Mouse (Mus musculus): ENCODE measurements around the gene Ism1. TPM values are rescaled to one million over a fixed set of nuclear protein-coding genes. Genes with fewer than 3 reads are reported as not detected.
A peak's percentile ranks its signal among the peaks of the same experiment; 100 is the strongest.

The Ism1 gene
- polyA plus RNA-seq (2014; fragmentation: Nextera tagmentation; extraction: Ambion mirVana) = 17.7 and 19.0 TPM in 2 replicates

DNA sequence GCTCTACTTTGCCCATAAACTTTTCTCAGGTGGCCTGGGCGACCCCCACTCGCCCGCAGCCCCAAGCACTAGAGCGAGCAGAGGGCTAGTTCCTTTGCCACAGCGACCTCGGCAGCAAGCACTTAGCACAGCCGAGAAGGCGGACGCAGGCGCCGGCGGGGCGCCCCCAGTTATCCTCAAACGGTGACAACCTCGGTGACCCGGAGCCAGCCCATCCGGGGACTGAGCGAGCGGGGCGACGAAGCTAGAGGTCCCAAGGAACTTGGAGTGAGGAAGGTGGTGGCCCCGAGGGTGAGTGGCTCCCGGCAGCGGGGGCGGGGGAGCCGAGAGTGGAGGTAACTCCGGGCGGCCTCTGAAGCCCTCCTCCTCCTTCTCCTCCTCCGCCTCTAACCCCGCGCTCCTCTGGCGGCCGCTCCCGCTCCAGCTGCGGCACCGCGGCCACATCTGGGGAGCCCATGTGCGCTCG is at the start of gene Ism1:
TSS of gene Ism1 (plus strand) at position 370 of the 466 bp plus-strand sequence.
- peak within 1 kb of the TSS; percentile 93 for H3K4me3 ChIP-seq (ENCODE audit: low read depth, low read length)
- H3K4me2 ChIP-seq = peak within 1 kb of the TSS; percentile 64
- H3K9me3 ChIP-seq (ENCODE audit: low read depth, low read length) = no peaks in the 10 kb centered on the region
- TF ChIP-seq CTCF (IDR thresholded peaks at IDR 0.05; ENCODE audit: low read depth) = no peak
- H3K4me1 ChIP-seq (ENCODE audit: insufficient read depth) = 0 out of 2 replicates have a peak, but pooled peaks cover 5% of the 10 kb centered on the region
- ATAC-seq (ENCODE audit: insufficient read depth) = peak; percentile 58
- no peaks in the 10 kb centered on the region; the same call in 1 of the 2 replicates for H3K27me3 ChIP-seq (ENCODE audit: insufficient read depth, low read length)
- peak; percentile 62 for DNase-seq
- peak within 1 kb of the TSS; percentile 90 for H3K27ac ChIP-seq (ENCODE audit: low read depth)
- no peaks in the 10 kb centered on the region for H3K36me3 ChIP-seq (ENCODE audit: insufficient read depth)
- WGBS = under 1% methylated on average over 37 of the region's 39 CpGs
- peak within 1 kb of the TSS; percentile 88 for H3K9ac ChIP-seq

DNA sequence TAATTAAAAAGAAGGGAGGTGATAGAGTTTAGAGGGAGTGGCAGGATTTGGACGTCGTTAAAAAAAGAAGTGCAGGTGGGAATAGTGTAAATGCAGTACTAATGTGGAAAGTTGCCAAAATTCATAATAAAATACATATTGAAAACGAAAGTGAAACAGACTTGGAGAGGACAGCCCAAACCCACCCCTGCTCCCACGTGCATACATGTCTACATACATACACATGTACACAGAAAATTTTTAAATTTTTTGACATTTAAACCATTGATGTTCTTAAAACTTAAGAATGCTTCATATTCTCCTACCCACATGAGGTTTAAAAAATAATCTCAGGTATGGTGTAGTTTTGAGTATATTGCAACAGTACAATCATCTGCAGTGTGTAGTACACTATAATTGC is 49.2 kb upstream of the Ism1 start:
- no peak for ATAC-seq (ENCODE audit: insufficient read depth)
- H3K4me3 ChIP-seq (ENCODE audit: low read depth, low read length) = no peak overlapping the region
- 70% methylated on average over 4 of the region's 4 CpGs for WGBS
- H3K4me2 ChIP-seq = no peak overlapping the region
- no peaks in the 10 kb centered on the region for H3K4me1 ChIP-seq (ENCODE audit: insufficient read depth)
- DNase-seq = no peak
- no peak for TF ChIP-seq CTCF (IDR thresholded peaks at IDR 0.05; ENCODE audit: low read depth)
- H3K9me3 ChIP-seq (ENCODE audit: low read depth, low read length) = no peaks in the 10 kb centered on the region
- no peak overlapping the region for H3K27ac ChIP-seq (ENCODE audit: low read depth)
- no peak overlapping the region for H3K9ac ChIP-seq
- H3K36me3 ChIP-seq (ENCODE audit: insufficient read depth) = no peaks in the 10 kb centered on the region
- no peaks in the 10 kb centered on the region for H3K27me3 ChIP-seq (ENCODE audit: insufficient read depth, low read length)

DNA sequence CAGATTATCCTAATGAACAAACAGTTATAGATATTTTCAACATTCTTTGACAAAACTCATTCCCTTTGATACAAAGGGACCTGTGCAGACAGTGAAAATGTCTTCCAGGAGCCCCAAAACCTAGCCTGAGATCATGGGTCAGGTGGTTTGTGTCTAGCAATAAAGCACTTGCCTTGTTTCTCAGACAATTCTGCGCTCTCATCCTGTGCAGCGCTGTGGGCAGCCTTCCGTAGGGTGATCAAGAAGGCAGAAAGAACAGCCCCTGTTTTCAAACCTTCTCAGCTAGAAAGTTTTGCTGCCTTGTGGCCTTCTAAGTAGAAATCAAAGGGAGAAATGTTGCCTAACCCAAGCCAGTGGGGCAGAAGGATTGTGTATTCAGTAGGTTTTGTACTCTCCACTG is 48.3 kb upstream of the Ism1 start:
- Histone ChIP-seq H3K9ac (no peak overlapping the region), H3K36me3 (ENCODE audit: insufficient read depth) (no peaks in the 10 kb centered on the region), H3K27ac (ENCODE audit: low read depth) (no peak overlapping the region), H3K4me2 (no peak overlapping the region), H3K4me3 (ENCODE audit: low read depth, low read length) (no peak overlapping the region), H3K9me3 (ENCODE audit: low read depth, low read length) (no peaks in the 10 kb centered on the region), H3K27me3 (ENCODE audit: insufficient read depth, low read length) (no peaks in the 10 kb centered on the region), H3K4me1 (ENCODE audit: insufficient read depth) (no peaks in the 10 kb centered on the region)
- WGBS = 85% methylated on average over 3 of the region's 3 CpGs
- TF ChIP-seq CTCF (IDR thresholded peaks at IDR 0.05; ENCODE audit: low read depth) = no peak
- DNase-seq = no peak
- no peak for ATAC-seq (ENCODE audit: insufficient read depth)

DNA sequence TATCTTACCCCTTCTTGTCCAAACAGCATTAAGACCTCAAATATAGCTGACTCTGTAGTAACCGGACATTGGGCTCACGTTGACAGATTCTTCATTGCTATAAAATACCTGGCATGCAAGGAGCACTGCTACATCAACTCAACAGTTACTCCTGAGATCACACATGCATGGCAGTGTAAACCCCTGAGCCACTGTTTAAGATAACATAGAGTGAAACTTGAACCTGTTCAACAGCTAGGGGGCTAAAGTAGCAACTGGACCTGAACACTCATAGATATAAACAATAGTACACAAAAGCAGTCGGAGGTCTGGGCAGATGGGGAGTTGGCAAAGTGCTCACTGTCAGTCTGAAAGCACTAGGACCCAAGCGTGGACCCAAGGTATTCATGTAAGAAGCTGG is 43.5 kb upstream of the Ism1 start:
- no peaks in the 10 kb centered on the region for H3K36me3 ChIP-seq (ENCODE audit: insufficient read depth)
- H3K4me2 ChIP-seq = no peak overlapping the region
- WGBS = 38% methylated on average over 4 of the region's 4 CpGs
- no peak overlapping the region for H3K27ac ChIP-seq (ENCODE audit: low read depth)
- no peaks in the 10 kb centered on the region for H3K9me3 ChIP-seq (ENCODE audit: low read depth, low read length)
- H3K4me3 ChIP-seq (ENCODE audit: low read depth, low read length) = no peak overlapping the region
- no peak for ATAC-seq (ENCODE audit: insufficient read depth)
- no peak overlapping the region for H3K9ac ChIP-seq
- TF ChIP-seq CTCF (IDR thresholded peaks at IDR 0.05; ENCODE audit: low read depth) = no peak; the same call in 1 of the 2 replicates
- H3K4me1 ChIP-seq (ENCODE audit: insufficient read depth) = no peaks in the 10 kb centered on the region; the same call in 1 of the 2 replicates
- no peaks in the 10 kb centered on the region for H3K27me3 ChIP-seq (ENCODE audit: insufficient read depth, low read length)
- DNase-seq = no peak

DNA sequence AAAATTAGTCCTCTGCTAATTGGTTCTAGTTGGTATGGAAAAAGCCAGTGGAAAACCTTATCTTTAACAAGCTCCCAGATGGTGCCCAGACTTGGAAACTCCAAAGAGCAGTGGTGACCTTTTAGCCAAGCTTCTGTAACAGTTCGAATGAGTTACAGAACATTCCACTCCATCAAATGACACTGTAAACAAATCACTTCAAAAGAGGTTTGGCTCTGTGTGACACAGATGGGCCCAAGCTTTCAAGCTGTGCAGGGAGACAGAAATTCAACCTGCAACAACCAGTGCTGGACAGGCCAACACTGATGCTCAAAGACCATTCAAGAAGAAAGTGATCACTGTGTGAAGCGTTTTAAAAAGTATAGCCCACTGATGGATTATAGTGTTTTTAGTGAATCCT is 40.1 kb upstream of the Ism1 start:
- H3K27me3 ChIP-seq (ENCODE audit: insufficient read depth, low read length) = no peaks in the 10 kb centered on the region
- no peaks in the 10 kb centered on the region for H3K9me3 ChIP-seq (ENCODE audit: low read depth, low read length)
- no peaks in the 10 kb centered on the region; the same call in 1 of the 2 replicates for H3K4me1 ChIP-seq (ENCODE audit: insufficient read depth)
- no peak overlapping the region for H3K4me2 ChIP-seq
- TF ChIP-seq CTCF (IDR thresholded peaks at IDR 0.05; ENCODE audit: low read depth) = no peak
- WGBS = 10% methylated on average over 2 of the region's 2 CpGs
- no peak overlapping the region for H3K27ac ChIP-seq (ENCODE audit: low read depth)
- no peaks in the 10 kb centered on the region for H3K36me3 ChIP-seq (ENCODE audit: insufficient read depth)
- no peak overlapping the region for H3K9ac ChIP-seq
- no peak overlapping the region for H3K4me3 ChIP-seq (ENCODE audit: low read depth, low read length)
- DNase-seq (peak; percentile 46), ATAC-seq (ENCODE audit: insufficient read depth) (peak; percentile 61; the same call in 1 of the 2 replicates)

DNA sequence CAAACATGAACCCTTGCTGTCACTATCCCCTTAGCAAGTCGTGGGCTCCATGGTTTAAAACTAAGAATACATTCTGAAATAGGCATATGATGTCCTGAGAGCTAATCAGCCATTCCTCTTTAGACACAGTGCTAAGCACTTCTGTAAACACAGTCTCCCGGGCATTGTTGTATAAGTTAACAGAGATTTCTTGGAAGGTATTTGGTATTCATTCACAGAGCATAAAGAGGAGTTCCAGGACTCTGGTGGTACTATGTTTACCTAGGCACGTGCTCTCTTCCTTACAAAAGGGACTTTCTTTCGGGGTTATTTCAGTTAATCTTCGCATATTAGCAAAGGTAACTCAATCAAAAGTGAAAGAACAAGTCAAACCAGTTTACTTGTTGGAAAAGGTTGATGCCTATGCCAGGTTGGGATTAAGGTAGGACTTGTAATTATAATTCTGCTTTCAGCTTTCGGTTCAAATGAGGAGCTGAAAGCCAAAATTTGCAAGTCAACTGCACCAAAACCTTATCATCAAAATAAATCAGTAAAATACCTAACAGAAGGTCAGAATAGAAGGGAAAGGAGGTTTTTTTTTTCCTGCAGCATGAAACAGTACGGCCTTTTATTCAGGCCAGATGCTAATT is 36.1 kb upstream of the Ism1 start:
- Histone ChIP-seq H3K27me3 (ENCODE audit: insufficient read depth, low read length) (no peaks in the 10 kb centered on the region), H3K9me3 (ENCODE audit: low read depth, low read length) (no peaks in the 10 kb centered on the region), H3K4me2 (no peak overlapping the region), H3K27ac (ENCODE audit: low read depth) (no peak overlapping the region), H3K36me3 (ENCODE audit: insufficient read depth) (no peaks in the 10 kb centered on the region), H3K4me1 (ENCODE audit: insufficient read depth) (no peaks in the 10 kb centered on the region; the same call in 1 of the 2 replicates), H3K4me3 (ENCODE audit: low read depth, low read length) (no peak overlapping the region), H3K9ac (no peak overlapping the region)
- WGBS = 46% methylated on average over 7 of the region's 7 CpGs
- TF ChIP-seq CTCF (IDR thresholded peaks at IDR 0.05; ENCODE audit: low read depth) = no peak
- ATAC-seq (ENCODE audit: insufficient read depth) (peak; percentile 89), DNase-seq (peak; percentile 51)

DNA sequence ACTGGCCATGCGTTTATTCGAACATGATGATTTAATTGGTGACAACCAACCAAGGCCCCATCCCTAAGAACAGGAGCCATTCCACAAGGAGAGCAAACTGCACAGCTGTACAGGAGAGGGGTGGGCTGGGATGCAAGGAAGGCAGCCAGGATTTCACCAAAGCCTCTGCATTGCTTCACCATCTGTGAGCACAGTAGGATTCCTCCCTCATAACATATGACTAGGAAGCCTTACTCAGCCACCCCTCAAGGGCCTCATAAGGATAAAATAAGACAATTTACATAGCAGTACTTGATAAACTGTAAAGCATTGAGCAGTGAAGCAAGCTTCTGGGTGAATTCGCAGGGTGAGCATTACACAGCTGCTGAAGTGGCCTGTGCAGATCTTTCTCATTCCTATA is 28.5 kb upstream of the Ism1 start:
- 68% methylated on average over 3 of the region's 3 CpGs for WGBS
- Histone ChIP-seq H3K4me2 (no peak overlapping the region), H3K27me3 (ENCODE audit: insufficient read depth, low read length) (no peaks in the 10 kb centered on the region), H3K36me3 (ENCODE audit: insufficient read depth) (no peaks in the 10 kb centered on the region), H3K9me3 (ENCODE audit: low read depth, low read length) (no peaks in the 10 kb centered on the region), H3K27ac (ENCODE audit: low read depth) (no peak overlapping the region), H3K4me3 (ENCODE audit: low read depth, low read length) (no peak overlapping the region), H3K9ac (no peak overlapping the region), H3K4me1 (ENCODE audit: insufficient read depth) (no peaks in the 10 kb centered on the region)
- TF ChIP-seq CTCF (IDR thresholded peaks at IDR 0.05; ENCODE audit: low read depth) = no peak
- DNase-seq = peak; percentile 18
- peak; percentile 38; the same call in 1 of the 2 replicates for ATAC-seq (ENCODE audit: insufficient read depth)
